Mouse (Mus musculus) CH12.LX (cell line): ENCODE measurements around the gene Hcar2. TPM values are rescaled to one million over a fixed set of nuclear protein-coding genes. Genes with fewer than 3 reads are reported as not detected.
A peak's percentile ranks its signal among the peaks of the same experiment; 100 is the strongest.

ENCODE experiments used
- DNase-seq: peaks from one replicate; pipeline ENCODE4 v3.0.0-alpha.2; 2013; ENCODE audit errors: extremely low read depth
- H3K27ac ChIP-seq: 2 replicates; pipeline ENCODE4 v1.5.1; 2012; ENCODE audit warnings: low read depth, mild to moderate bottlenecking, control low read depth, moderate library complexity; ENCODE audit not compliant: insufficient read depth
- H3K27me3 ChIP-seq: replicated peaks from 2 replicates; pipeline ENCODE3; 2012; ENCODE audit warnings: inconsistent platforms
- H3K36me3 ChIP-seq, 2 experiments: replicated peaks in 1 of 2; 2 replicates each; pipeline versions ENCODE3 to v1.6.1; 2012; ENCODE audit warnings: inconsistent platforms in 1 of 2, low read length in 1 of 2, mild to moderate bottlenecking in 1 of 2, mixed read lengths in 1 of 2, moderate library complexity in 1 of 2; ENCODE audit not compliant: control insufficient read depth in 1 of 2, insufficient read depth in 1 of 2
- H3K4me1 ChIP-seq, 2 experiments: 2 replicates each; pipeline ENCODE4 v1.6.1; 2012; ENCODE audit warnings: inconsistent platforms in 1 of 2, moderate library complexity in 1 of 2; ENCODE audit not compliant: insufficient read depth in 2 of 2, control insufficient read depth in 1 of 2
- H3K4me2 ChIP-seq: 2 replicates; pipeline ENCODE4 v1.6.1; 2012; ENCODE audit warnings: low read depth, mild to moderate bottlenecking, control low read depth; ENCODE audit not compliant: poor library complexity, insufficient read depth, severe bottlenecking
- H3K4me3 ChIP-seq, 3 experiments: fragments of 150-350 bp in 1 of 3; sonication (generic) in 1 of 3; replicated peaks in 1 of 3; 2 replicates each; pipeline versions ENCODE3 to v1.5.1; 2011 to 2012; ENCODE audit warnings: low read depth in 2 of 3, low read length in 2 of 3, mild to moderate bottlenecking in 2 of 3, moderate library complexity in 2 of 3, control low read depth in 1 of 3, improper control_type of control experiment in 1 of 3, inconsistent platforms in 1 of 3, mixed read lengths in 1 of 3; ENCODE audit not compliant: poor library complexity in 1 of 3
- H3K79me2 ChIP-seq: replicated peaks from 2 replicates; pipeline ENCODE4 v1.6.1; 2012; ENCODE audit warnings: mild to moderate bottlenecking, moderate library complexity; ENCODE audit not compliant: control insufficient read depth, poor library complexity, insufficient read depth, severe bottlenecking; ENCODE audit errors: extremely low read depth
- H3K9ac ChIP-seq: 2 replicates; pipeline ENCODE4 v1.6.1; 2012; ENCODE audit warnings: low read depth, mild to moderate bottlenecking, control low read depth, moderate library complexity; ENCODE audit not compliant: insufficient read depth
- H3K9me3 ChIP-seq: replicated peaks from 2 replicates; pipeline ENCODE3; 2012; ENCODE audit warnings: low read length, inconsistent platforms, mixed read lengths
- CHD2 ChIP-seq: IDR thresholded peaks from 2 replicates; pipeline ENCODE4 v1.6.1; 2011; ENCODE audit warnings: low read length, improper control_type of control experiment
- ELF1 ChIP-seq: IDR thresholded peaks from 2 replicates; pipeline ENCODE4 v1.6.1; 2014; ENCODE audit warnings: low read depth, mild to moderate bottlenecking, inconsistent platforms, low read length, improper control_type of control experiment
- EP300 ChIP-seq: IDR thresholded peaks from 2 replicates; pipeline ENCODE4 v1.6.1; 2011; ENCODE audit warnings: low read length, improper control_type of control experiment
- ETS1 ChIP-seq: conservative IDR thresholded peaks from 2 replicates; pipeline ENCODE4 v1.6.1; 2012; ENCODE audit warnings: low read depth, mild to moderate bottlenecking, inconsistent platforms, low read length, improper control_type of control experiment, moderate library complexity
- MAX ChIP-seq: IDR thresholded peaks from 2 replicates; pipeline ENCODE4 v1.6.1; 2011; ENCODE audit warnings: low read length, improper control_type of control experiment
- MEF2A ChIP-seq: IDR thresholded peaks from 2 replicates; pipeline ENCODE4 v1.6.1; 2014; ENCODE audit warnings: low read depth, mild to moderate bottlenecking, inconsistent platforms, low read length, improper control_type of control experiment, borderline replicate concordance
- NRF1 ChIP-seq: IDR thresholded peaks from 2 replicates; pipeline ENCODE4 v1.6.1; 2014; ENCODE audit warnings: low read depth, mild to moderate bottlenecking, inconsistent platforms, low read length, improper control_type of control experiment, moderate library complexity
- POLR2AphosphoS2 ChIP-seq: IDR thresholded peaks from 2 replicates; pipeline ENCODE4 v1.6.1; 2011; ENCODE audit warnings: low read depth, low read length, improper control_type of control experiment
- SIN3A ChIP-seq: IDR thresholded peaks from 2 replicates; pipeline ENCODE4 v1.6.1; 2012; ENCODE audit warnings: low read length, improper control_type of control experiment, inconsistent platforms
- SMC3 ChIP-seq: IDR thresholded peaks from 2 replicates; pipeline ENCODE4 v1.6.1; 2011; ENCODE audit warnings: low read depth, low read length, improper control_type of control experiment
- TBP ChIP-seq: conservative IDR thresholded peaks from 2 replicates; pipeline ENCODE4 v1.6.1; 2011; ENCODE audit warnings: low read depth, low read length, improper control_type of control experiment
- UBTF ChIP-seq: IDR thresholded peaks from 2 replicates; pipeline ENCODE4 v1.6.1; 2012; ENCODE audit warnings: low read depth, mild to moderate bottlenecking, inconsistent platforms, low read length, improper control_type of control experiment, moderate library complexity
- USF1 ChIP-seq: IDR thresholded peaks from 2 replicates; pipeline ENCODE4 v1.6.1; 2014; ENCODE audit warnings: low read depth, mild to moderate bottlenecking, inconsistent platforms, low read length, improper control_type of control experiment
- ZC3H11A ChIP-seq: IDR thresholded peaks from 2 replicates; pipeline ENCODE4 v1.6.1; 2012; ENCODE audit warnings: low read depth, mild to moderate bottlenecking, inconsistent platforms, low read length, improper control_type of control experiment
- ZKSCAN1 ChIP-seq: IDR thresholded peaks from 2 replicates; pipeline ENCODE4 v1.6.1; 2012; ENCODE audit warnings: low read depth, inconsistent platforms, low read length, improper control_type of control experiment, borderline replicate concordance
- ZMIZ1 ChIP-seq: IDR thresholded peaks from 2 replicates; pipeline ENCODE4 v1.6.1; 2012; ENCODE audit warnings: low read depth, mild to moderate bottlenecking, inconsistent platforms, low read length, improper control_type of control experiment
- ZNF384 ChIP-seq: IDR thresholded peaks from 2 replicates; pipeline ENCODE4 v1.6.1; 2012; ENCODE audit warnings: low read depth, low read length, improper control_type of control experiment, inconsistent platforms
- dilution Hi-C: fragments of 300-500 bp; cut with MboI; formaldehyde crosslinking; loops from 2 replicates; pipeline ENCODE4 v1.14.3; 2020; ENCODE audit warnings: low sequenced_read_pairs; ENCODE audit not compliant: extremely low pct_unique_long_range_greater_than_20kb, extremely low pct_ligation_motif_present
- in situ Hi-C: fragments of 300-500 bp; cut with MboI; formaldehyde crosslinking; loops from 3 replicates; pipeline ENCODE4 v1.14.3; 2019; ENCODE audit warnings: low sequenced_read_pairs, low pct_ligation_motif_present, low pct_unique_long_range_greater_than_20kb, mixed read lengths
- polyA plus RNA-seq: library from polyadenylated mRNA; unstranded; fragments of >175 nt; gene quantifications from 2 replicates; pipeline ENCODE4 v1.2.1, GENCODE M21; 2012; ENCODE audit warnings: low read depth; ENCODE audit not compliant: insufficient read length
- total RNA-seq, 2 experiments: library from RNA; depleted of rRNA; stranded (reverse); fragments of 300-350 nt in 1 of 2; fragments of >200 nt in 1 of 2; gene quantifications; 2 replicates each; pipeline ENCODE4 v1.2.3; 2012 to 2014

Gene Hcar2
- total RNA-seq (2012; rRNA removed) (not detected in 2 replicates), total RNA-seq (2014; rRNA removed) (not detected in 2 replicates), polyA plus RNA-seq (not detected in 2 replicates)

DNA sequence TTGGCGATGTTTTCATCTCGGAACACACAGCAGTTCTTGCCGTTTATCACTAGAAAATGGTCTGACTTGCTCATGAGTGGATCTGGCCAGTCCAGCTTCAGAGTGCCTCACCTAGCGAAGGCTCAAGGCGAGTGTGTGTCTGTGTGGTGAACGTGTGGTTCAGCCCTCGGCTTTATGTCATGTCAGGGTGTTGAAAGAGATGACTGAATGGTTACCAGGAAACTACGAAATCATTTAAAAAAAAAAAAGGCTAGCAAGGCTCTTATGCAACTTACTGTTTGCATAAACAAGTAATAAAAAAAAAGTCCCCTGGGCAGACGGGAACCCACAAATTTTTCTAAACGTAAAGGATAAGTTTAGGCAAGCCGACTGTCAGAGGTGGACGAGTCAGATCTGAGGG is at the start of gene Hcar2:
Gene Hcar2 (minus strand): TSS at position 135 of the 400 bp plus-strand sequence.
- in situ Hi-C loops (no loop called here), dilution Hi-C loops (no loop called here)
- TF ChIP-seq SIN3A (no peak), MAX (no peak), ZNF384 (no peak), POLR2AphosphoS2 (no peak), SMC3 (no peak), NRF1 (no peak), TBP (no peak), USF1 (no peak), ETS1 (no peak), ZMIZ1 (no peak), UBTF (no peak), EP300 (no peak), ZC3H11A (no peak), CHD2 (no peak)
- no peak within 1 kb of the TSS for H3K4me3 ChIP-seq
- H3K9ac ChIP-seq, result no peak within 1 kb of the TSS
- H3K27ac ChIP-seq, result no peak within 1 kb of the TSS
- peaks cover 14 to 21% of the 10 kb centered on the region in 2 experiments for H3K4me1 ChIP-seq
- H3K4me2 ChIP-seq, result 0 out of 2 replicates have a peak within 1 kb of the TSS, but pooled peaks have one; percentile 10
- H3K79me2 ChIP-seq, result no peaks in the 10 kb centered on the region
- H3K9me3 ChIP-seq, result no peaks in the 10 kb centered on the region
- H3K36me3 ChIP-seq, result no peaks in the 10 kb centered on the region
- H3K27me3 ChIP-seq, result no peaks in the 10 kb centered on the region
- no peak for DNase-seq

DNA sequence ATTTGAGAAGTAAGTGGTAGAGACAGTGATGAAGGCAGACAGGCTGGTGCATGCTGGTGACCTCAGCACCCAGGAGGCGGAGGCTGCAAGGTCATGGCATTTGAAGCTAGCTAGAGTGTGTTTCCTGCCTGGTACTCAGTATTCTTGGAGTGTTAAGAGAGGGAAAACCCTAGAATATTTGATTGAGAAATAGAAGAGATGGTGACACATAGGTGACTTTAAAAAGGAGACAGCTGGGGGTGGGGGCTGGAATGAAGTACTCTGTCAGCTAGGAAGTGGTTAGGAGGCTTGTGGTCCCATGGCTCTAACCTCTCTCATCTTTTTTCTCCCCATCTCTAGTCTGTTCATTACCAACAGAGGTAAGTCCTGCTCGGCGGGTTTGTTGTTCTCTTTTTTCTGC is 49.6 kb upstream of the Hcar2 start:
- Histone ChIP-seq H3K9me3 (no peaks in the 10 kb centered on the region), H3K27me3 (no peaks in the 10 kb centered on the region), H3K4me1 (peaks cover 15 to 80% of the 10 kb centered on the region in 2 experiments), H3K4me3 (no peak overlapping the region), H3K27ac (peak overlapping the region; percentile 18; the same call in 1 of the 2 replicates), H3K4me2 (no peak overlapping the region), H3K36me3 (peaks cover 60 to 83% of the 10 kb centered on the region in 2 experiments), H3K79me2 (peaks cover 52% of the 10 kb centered on the region), H3K9ac (no peak overlapping the region)
- no peak for TF ChIP-seq ELF1
- TF ChIP-seq ETS1, result peak; percentile 64
- TF ChIP-seq MEF2A, result no peak
- no peak for TF ChIP-seq USF1
- TF ChIP-seq EP300, result peak; percentile 29; the same call in 1 of the 2 replicates
- TF ChIP-seq MAX, result no peak
- TF ChIP-seq ZKSCAN1, result no peak
- dilution Hi-C loops, result no loop called here
- in situ Hi-C loops, result loop anchor here (5.0 to 25.0 kb wide), 2 partner anchors 53 to 278 kb away; no protein-coding TSS in a partner anchor
- peak; percentile 70 for DNase-seq
